Mouse (Mus musculus): ENCODE measurements around the gene Iqcb1. TPM values are rescaled to one million over a fixed set of nuclear protein-coding genes. Genes with fewer than 3 reads are reported as not detected.

Gene Iqcb1
- polyA plus RNA-seq, 1 experiment from 2014 or later: 59.1 TPM

- Histone ChIP-seq H3K4me2 (ENCODE audit: low read length) (no peak overlapping the region), H3K4me3 (ENCODE audit: low read length) (no peak overlapping the region), H3K4me1 (ENCODE audit: control insufficient read depth, insufficient read depth, low read depth, low read length) (no peaks in the 10 kb centered on the region), H3K36me3 (ENCODE audit: control insufficient read depth, insufficient read depth, low read length) (peaks cover 23% of the 10 kb centered on the region), H3K9me3 (ENCODE audit: control insufficient read depth, low read length) (no peaks in the 10 kb centered on the region), H3K9ac (ENCODE audit: low read depth, low read length) (no peak overlapping the region), H3K27me3 (replicated peaks; ENCODE audit: control insufficient read depth, insufficient read depth, low read length) (no peaks in the 10 kb centered on the region), H3K27ac (ENCODE audit: low read depth, low read length) (no peak overlapping the region)
- no peak for ATAC-seq
- 92% methylated on average over 5 of the region's 5 CpGs for WGBS
Measured at GRCm38 (mm10) chr16:36887546-36887945, 59.4 kb downstream of the Iqcb1 start.

- Histone ChIP-seq H3K9me3 (ENCODE audit: control insufficient read depth, low read length) (no peaks in the 10 kb centered on the region), H3K4me1 (ENCODE audit: control insufficient read depth, insufficient read depth, low read depth, low read length) (no peaks in the 10 kb centered on the region), H3K27me3 (replicated peaks; ENCODE audit: control insufficient read depth, insufficient read depth, low read length) (no peaks in the 10 kb centered on the region), H3K36me3 (ENCODE audit: control insufficient read depth, insufficient read depth, low read length) (peaks cover 34% of the 10 kb centered on the region), H3K9ac (ENCODE audit: low read depth, low read length) (no peak overlapping the region), H3K4me2 (ENCODE audit: low read length) (no peak overlapping the region), H3K27ac (ENCODE audit: low read depth, low read length) (no peak overlapping the region), H3K4me3 (ENCODE audit: low read length) (no peak overlapping the region)
- no peak for ATAC-seq
- WGBS: 94% methylated on average over 3 of the region's 3 CpGs
Measured at GRCm38 (mm10) chr16:36890559-36890958, 62.4 kb downstream of the Iqcb1 start.

- Histone ChIP-seq H3K4me1 (ENCODE audit: control insufficient read depth, insufficient read depth, low read depth, low read length) (no peaks in the 10 kb centered on the region), H3K9me3 (ENCODE audit: control insufficient read depth, low read length) (no peaks in the 10 kb centered on the region), H3K27me3 (replicated peaks; ENCODE audit: control insufficient read depth, insufficient read depth, low read length) (no peaks in the 10 kb centered on the region), H3K27ac (ENCODE audit: low read depth, low read length) (no peak overlapping the region), H3K36me3 (ENCODE audit: control insufficient read depth, insufficient read depth, low read length) (peaks cover 37% of the 10 kb centered on the region), H3K4me2 (ENCODE audit: low read length) (no peak overlapping the region), H3K9ac (ENCODE audit: low read depth, low read length) (no peak overlapping the region), H3K4me3 (ENCODE audit: low read length) (no peak overlapping the region)
- WGBS: 98% methylated on average over 4 of the region's 4 CpGs
- ATAC-seq: no peak
Measured at GRCm38 (mm10) chr16:36891415-36891814, 63.2 kb downstream of the Iqcb1 start.

- ATAC-seq: no peak
- Histone ChIP-seq H3K27me3 (replicated peaks; ENCODE audit: control insufficient read depth, insufficient read depth, low read length) (no peaks in the 10 kb centered on the region), H3K36me3 (ENCODE audit: control insufficient read depth, insufficient read depth, low read length) (peaks cover 40% of the 10 kb centered on the region), H3K9me3 (ENCODE audit: control insufficient read depth, low read length) (no peaks in the 10 kb centered on the region), H3K27ac (ENCODE audit: low read depth, low read length) (no peak overlapping the region), H3K4me1 (ENCODE audit: control insufficient read depth, insufficient read depth, low read depth, low read length) (no peaks in the 10 kb centered on the region), H3K4me3 (ENCODE audit: low read length) (no peak overlapping the region), H3K4me2 (ENCODE audit: low read length) (no peak overlapping the region), H3K9ac (ENCODE audit: low read depth, low read length) (no peak overlapping the region)
- 89% methylated on average over 10 of the region's 10 CpGs for WGBS
Measured at GRCm38 (mm10) chr16:36893317-36893716, 65.1 kb downstream of the Iqcb1 start.

- H3K9me3 ChIP-seq (ENCODE audit: control insufficient read depth, low read length): no peaks in the 10 kb centered on the region
- H3K36me3 ChIP-seq (ENCODE audit: control insufficient read depth, insufficient read depth, low read length): peaks cover 51% of the 10 kb centered on the region
- no peak overlapping the region for H3K4me3 ChIP-seq (ENCODE audit: low read length)
- H3K9ac ChIP-seq (ENCODE audit: low read depth, low read length): no peak overlapping the region
- no peak overlapping the region for H3K4me2 ChIP-seq (ENCODE audit: low read length)
- no peaks in the 10 kb centered on the region for H3K4me1 ChIP-seq (ENCODE audit: control insufficient read depth, insufficient read depth, low read depth, low read length)
- WGBS: 97% methylated on average over 6 of the region's 6 CpGs
- H3K27ac ChIP-seq (ENCODE audit: low read depth, low read length): no peak overlapping the region
- H3K27me3 ChIP-seq (replicated peaks; ENCODE audit: control insufficient read depth, insufficient read depth, low read length): no peaks in the 10 kb centered on the region
- ATAC-seq: no peak
Measured at GRCm38 (mm10) chr16:36896712-36897111, 68.5 kb downstream of the Iqcb1 start.

GRCm38 (mm10) chr16:36903156-36903555 is 75.0 kb downstream of the Iqcb1 start:
- peaks cover 34% of the 10 kb centered on the region for H3K36me3 ChIP-seq (ENCODE audit: control insufficient read depth, insufficient read depth, low read length)
- no peaks in the 10 kb centered on the region for H3K9me3 ChIP-seq (ENCODE audit: control insufficient read depth, low read length)
- ATAC-seq: no peak
- H3K27ac ChIP-seq (ENCODE audit: low read depth, low read length): no peak overlapping the region
- H3K4me3 ChIP-seq (ENCODE audit: low read length): no peak overlapping the region
- no peak overlapping the region for H3K4me2 ChIP-seq (ENCODE audit: low read length)
- H3K27me3 ChIP-seq (replicated peaks; ENCODE audit: control insufficient read depth, insufficient read depth, low read length): no peaks in the 10 kb centered on the region
- no peaks in the 10 kb centered on the region for H3K4me1 ChIP-seq (ENCODE audit: control insufficient read depth, insufficient read depth, low read depth, low read length)
- 95% methylated on average over 5 of the region's 5 CpGs for WGBS
- H3K9ac ChIP-seq (ENCODE audit: low read depth, low read length): no peak overlapping the region

GRCm38 (mm10) chr16:36911909-36912308 is 83.7 kb downstream of the Iqcb1 start:
- Histone ChIP-seq H3K4me2 (ENCODE audit: low read length) (no peak overlapping the region), H3K9ac (ENCODE audit: low read depth, low read length) (no peak overlapping the region), H3K4me3 (ENCODE audit: low read length) (no peak overlapping the region), H3K36me3 (ENCODE audit: control insufficient read depth, insufficient read depth, low read length) (peaks cover 46% of the 10 kb centered on the region), H3K27me3 (replicated peaks; ENCODE audit: control insufficient read depth, insufficient read depth, low read length) (no peaks in the 10 kb centered on the region), H3K9me3 (ENCODE audit: control insufficient read depth, low read length) (no peaks in the 10 kb centered on the region), H3K27ac (ENCODE audit: low read depth, low read length) (no peak overlapping the region), H3K4me1 (ENCODE audit: control insufficient read depth, insufficient read depth, low read depth, low read length) (no peaks in the 10 kb centered on the region)
- WGBS: 95% methylated on average over 10 of the region's 10 CpGs
- ATAC-seq: no peak

- Histone ChIP-seq H3K9me3 (ENCODE audit: control insufficient read depth, low read length) (no peaks in the 10 kb centered on the region), H3K4me3 (ENCODE audit: low read length) (no peak overlapping the region), H3K27ac (ENCODE audit: low read depth, low read length) (no peak overlapping the region), H3K36me3 (ENCODE audit: control insufficient read depth, insufficient read depth, low read length) (peaks cover 46% of the 10 kb centered on the region), H3K9ac (ENCODE audit: low read depth, low read length) (no peak overlapping the region), H3K27me3 (replicated peaks; ENCODE audit: control insufficient read depth, insufficient read depth, low read length) (no peaks in the 10 kb centered on the region), H3K4me2 (ENCODE audit: low read length) (no peak overlapping the region), H3K4me1 (ENCODE audit: control insufficient read depth, insufficient read depth, low read depth, low read length) (no peaks in the 10 kb centered on the region)
- 90% methylated on average over 13 of the region's 13 CpGs for WGBS
- ATAC-seq: no peak
Measured at GRCm38 (mm10) chr16:36912311-36912710, 84.1 kb downstream of the Iqcb1 start.

- Histone ChIP-seq H3K9me3 (ENCODE audit: control insufficient read depth, low read length) (no peaks in the 10 kb centered on the region), H3K36me3 (ENCODE audit: control insufficient read depth, insufficient read depth, low read length) (peaks cover 50% of the 10 kb centered on the region), H3K9ac (ENCODE audit: low read depth, low read length) (no peak overlapping the region), H3K27ac (ENCODE audit: low read depth, low read length) (no peak overlapping the region), H3K4me3 (ENCODE audit: low read length) (no peak overlapping the region), H3K4me1 (ENCODE audit: control insufficient read depth, insufficient read depth, low read depth, low read length) (no peaks in the 10 kb centered on the region), H3K27me3 (replicated peaks; ENCODE audit: control insufficient read depth, insufficient read depth, low read length) (no peaks in the 10 kb centered on the region), H3K4me2 (ENCODE audit: low read length) (no peak overlapping the region)
- no peak for ATAC-seq
- 88% methylated on average over 5 of the region's 5 CpGs for WGBS
Measured at GRCm38 (mm10) chr16:36914195-36914594, 86.0 kb downstream of the Iqcb1 start.

GRCm38 (mm10) chr16:36918505-36918904 is 90.3 kb downstream of the Iqcb1 start:
- Histone ChIP-seq H3K27ac (ENCODE audit: low read depth, low read length) (no peak overlapping the region), H3K4me1 (ENCODE audit: control insufficient read depth, insufficient read depth, low read depth, low read length) (no peaks in the 10 kb centered on the region), H3K4me3 (ENCODE audit: low read length) (no peak overlapping the region), H3K9ac (ENCODE audit: low read depth, low read length) (no peak overlapping the region), H3K27me3 (replicated peaks; ENCODE audit: control insufficient read depth, insufficient read depth, low read length) (no peaks in the 10 kb centered on the region), H3K36me3 (ENCODE audit: control insufficient read depth, insufficient read depth, low read length) (peaks cover 42% of the 10 kb centered on the region), H3K9me3 (ENCODE audit: control insufficient read depth, low read length) (no peaks in the 10 kb centered on the region), H3K4me2 (ENCODE audit: low read length) (no peak overlapping the region)
- WGBS: 94% methylated on average over 10 of the region's 10 CpGs
- ATAC-seq: no peak

All from hindbrain, embryonic 16.5 days (tissue).